Mouse (Mus musculus) cerebellum, postnatal 36 days (tissue): Measurements from ENCODE around the gene Maml1.

Experiments
- DNase-seq, 2 experiments: peaks; one replicate each; pipeline ENCODE4 v3.0.0; 2021 to 2022; ENCODE audit warnings: mixed read lengths in 2 of 2

The Maml1 gene

DNA sequence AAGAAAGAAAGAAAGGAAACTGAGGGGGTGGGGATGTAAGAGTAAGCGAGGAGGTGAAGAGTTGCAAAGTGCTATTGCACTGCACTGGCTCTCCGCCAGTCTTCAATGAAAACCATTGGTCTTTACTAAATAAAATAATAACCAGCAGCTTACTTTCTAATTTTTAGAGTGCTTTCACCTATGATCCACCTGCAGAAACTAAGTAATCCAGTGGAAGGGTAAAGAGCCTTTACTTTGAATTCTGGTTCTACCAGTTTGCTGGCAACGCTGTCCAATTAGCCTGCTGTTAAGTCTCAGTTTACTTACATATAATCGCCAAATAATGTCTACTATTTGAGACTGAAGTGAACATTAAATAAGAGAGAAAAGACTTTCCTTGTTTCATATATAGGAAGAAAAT is 13.1 kb downstream of the Maml1 start:
- no peak for DNase-seq

DNA sequence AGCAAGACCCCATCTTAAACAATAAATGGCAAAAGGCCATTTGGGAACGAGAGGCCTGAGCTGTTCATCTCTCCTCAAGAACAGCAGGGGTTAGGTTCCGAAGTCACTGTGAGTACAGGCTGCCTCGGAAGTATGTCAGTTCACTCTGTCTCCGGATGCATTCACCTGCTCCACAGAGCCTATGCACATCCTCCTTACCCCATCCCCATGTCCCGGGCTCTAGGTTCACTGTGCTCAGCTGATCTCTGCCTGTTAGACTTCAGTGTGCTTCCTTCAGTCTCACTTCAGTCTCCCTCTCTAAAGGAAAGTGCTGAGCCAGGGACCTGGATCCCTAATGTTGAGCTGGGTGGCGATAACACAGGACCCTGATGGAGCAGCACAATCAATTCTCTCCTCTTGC is 14.4 kb downstream of the Maml1 start:
- DNase-seq, result no peak

DNA sequence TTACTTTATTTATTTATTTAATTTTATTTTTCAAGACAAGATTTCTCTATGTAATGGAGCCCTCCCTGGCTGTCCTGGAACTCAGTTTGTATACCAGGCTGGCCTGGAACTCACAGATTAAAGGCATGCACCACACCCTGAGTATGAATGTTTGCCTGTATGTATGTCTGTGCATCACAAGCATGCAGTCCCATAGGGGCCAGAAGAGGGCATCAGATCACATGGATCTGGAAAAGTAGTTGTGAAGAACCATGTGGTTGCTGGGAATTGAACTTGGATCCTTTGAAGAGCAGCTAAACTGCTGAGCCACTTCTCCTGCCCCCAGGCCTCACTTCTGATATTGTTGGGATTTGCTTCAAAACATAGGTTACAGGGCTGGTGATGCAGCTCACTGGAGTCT is 15.1 kb downstream of the Maml1 start:
- no peak for DNase-seq

DNA sequence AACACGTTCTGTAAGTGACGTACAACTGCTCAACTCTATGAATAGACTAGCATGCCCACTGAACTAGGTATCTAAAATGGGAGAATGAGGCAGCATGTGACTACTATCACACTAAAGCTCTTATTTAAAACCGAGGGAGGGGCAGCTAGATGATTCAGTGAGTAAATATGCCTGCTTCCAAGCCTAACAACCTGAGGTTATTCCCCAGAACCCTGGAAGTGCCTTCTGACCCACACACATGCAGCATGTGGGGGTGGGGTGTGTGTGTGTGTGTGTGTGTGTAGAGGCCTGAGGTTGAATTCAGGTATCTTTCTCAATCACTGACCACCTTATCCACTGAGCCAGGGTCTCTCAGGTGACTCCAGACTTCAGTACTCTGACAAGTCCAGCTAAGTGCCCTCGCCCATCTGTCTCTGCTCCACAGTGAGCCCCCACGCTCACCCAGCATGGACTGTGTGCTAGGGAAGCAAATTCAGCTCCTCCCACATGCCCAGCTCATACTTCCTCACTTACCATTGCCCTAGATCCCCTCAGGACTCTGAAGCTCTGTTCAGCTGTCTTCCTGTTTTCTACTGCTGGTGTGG is 16.5 kb downstream of the Maml1 start:
- DNase-seq, result no peak

DNA sequence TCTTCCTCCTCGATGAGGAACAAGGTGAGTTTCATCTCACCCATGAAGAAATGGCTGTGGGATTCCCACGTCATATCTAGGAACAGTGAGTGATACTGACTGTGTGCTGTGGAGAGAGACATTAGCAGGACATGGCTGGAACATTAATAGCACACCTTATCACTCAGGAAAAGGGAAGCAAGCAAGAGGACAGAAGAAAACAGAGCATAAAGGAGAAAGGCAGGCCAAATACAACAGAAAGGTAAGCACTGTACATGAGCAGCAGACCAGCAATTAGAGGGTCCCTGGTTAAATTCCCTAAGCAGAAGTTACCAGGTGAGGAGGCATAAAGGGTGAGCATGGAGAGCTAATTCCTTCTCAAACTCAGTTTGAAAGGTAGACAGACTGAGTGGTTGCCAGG is 17.0 kb downstream of the Maml1 start:
- DNase-seq, result no peak

DNA sequence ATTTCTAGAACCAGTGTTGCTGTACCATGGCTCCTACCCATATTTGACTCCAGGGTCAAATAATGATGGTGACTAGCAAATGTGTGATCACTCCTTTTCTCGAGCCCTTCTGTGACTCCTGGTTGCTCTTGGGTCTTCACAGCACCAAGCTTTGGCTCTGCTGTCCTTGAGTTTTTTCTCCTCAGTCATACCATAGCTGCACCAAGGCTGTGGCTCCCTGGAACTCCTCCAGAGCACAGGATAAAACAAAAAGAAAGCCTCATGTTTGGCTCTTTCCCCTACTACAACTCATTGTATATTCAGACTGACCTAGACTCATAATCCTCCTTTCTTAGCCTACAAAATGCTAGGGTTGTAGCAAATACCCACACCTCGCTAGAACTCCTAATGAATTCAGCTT is 19.3 kb downstream of the Maml1 start:
- no peak for DNase-seq

DNA sequence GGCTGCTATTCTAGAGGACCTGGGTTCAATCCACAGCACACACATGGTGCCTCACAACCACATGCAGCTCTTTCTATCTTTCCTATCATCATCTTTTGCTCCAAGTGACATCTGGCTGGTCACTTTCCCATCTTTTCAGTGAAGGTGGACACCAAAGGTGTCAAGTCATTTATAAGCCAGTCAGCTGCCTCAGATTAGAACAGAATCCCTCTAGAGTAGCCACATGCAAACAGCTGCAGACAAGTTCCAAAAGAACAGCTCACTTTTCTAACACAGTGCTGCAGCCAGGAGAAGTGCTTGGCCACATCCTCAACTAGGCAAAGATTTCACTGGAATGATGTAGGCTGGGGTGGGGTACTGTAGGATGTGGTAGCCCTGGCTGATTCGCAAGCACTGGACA is 22.2 kb downstream of the Maml1 start:
- DNase-seq, result no peak

DNA sequence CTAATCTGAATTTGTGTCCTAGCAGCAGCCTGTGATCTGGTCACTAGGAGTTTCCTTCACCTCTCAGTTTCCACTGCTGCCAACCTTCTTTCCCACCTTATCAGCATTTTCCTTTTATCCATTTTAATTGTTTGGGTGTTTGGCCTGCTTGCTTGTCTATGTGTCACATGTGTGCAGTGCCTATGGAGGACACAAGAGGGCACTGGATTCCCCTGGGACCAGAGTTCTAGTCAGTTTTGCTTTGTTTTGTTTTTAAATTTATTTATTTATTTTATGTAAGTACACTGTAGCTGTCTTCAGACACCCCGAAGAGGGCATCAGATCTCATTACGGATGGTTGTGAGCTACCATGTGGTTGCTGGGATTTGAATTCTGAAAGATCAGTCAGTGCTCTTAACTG is 22.9 kb downstream of the Maml1 start:
- DNase-seq, result no peak

DNA sequence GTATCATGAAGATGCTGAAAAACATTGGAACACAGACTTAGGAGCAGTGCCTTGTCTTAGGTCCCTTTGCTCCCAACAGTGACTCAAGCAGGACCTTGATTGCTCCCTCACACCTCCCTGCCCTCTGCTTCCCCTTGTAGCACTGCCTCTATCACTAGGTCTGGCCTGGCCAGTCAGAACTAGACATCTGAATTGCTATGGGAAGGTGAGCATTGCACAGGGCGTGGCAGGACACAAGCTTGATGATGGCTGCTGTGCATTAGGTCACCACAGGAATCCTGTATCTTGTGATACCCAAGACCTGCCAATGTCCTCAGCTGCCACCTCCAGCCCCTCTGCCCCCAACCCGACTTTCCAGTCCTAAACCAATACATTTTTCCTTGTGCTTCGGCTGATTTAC is 25.1 kb downstream of the Maml1 start:
- DNase-seq, result no peak

DNA sequence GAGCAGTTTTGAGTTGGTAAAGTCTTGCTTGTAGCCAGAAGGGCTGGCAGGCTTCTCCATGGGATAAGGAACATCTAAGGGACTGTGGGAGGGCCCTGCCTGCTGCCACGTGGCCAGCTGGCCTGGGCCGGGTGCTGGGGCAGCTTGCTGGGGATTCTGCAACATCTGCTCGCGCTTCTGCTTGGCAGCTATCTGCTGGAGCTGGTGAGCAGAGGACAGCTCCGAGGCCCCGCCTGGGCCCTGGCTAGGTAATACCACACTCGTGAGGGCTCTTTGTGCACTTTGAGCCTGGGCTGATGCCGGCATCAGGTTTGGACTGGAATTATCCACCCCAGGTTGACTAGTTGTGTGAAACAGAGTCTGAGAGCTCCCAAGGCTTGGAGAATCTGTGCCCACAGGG is 26.2 kb downstream of the Maml1 start:
- no peak for DNase-seq

DNA sequence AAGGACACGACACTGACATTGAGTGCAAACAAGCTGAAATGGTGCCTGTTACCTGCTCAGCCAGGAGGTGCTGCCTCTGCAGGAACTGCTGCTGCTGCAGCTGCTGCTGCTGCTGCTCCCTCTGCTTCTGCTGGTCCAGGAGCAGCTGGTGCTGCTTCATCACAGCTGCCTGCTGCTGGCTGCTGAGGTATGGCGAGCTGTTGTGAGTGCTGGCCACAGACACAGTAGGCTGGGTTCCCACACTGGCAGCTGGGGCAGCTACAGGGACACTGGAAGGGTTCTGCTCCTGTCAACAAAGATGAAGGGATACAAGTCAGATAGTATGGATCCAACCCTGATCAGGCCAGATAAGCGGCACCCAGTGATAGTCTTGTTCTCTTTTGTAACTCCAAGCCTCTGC is 28.9 kb downstream of the Maml1 start:
- DNase-seq, result no peak

DNA sequence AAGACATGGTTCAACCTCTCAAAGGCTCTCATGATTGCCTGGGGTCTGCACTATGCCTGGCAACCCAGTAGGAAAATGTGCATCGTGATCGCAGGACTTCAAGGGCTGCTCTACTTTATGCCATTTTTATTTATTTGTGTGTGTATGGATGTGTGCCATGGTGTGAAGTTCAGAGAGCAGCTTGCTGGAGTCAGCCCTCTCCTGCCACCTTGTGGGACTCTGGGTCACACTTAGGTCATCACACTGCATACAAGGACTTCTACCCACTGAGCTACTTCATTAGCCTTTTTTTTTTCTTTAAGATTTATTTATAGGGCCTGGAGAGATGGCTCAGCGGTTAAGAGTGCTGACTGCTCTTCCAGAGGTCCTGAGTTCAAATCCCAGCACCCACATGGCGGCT is 30.1 kb downstream of the Maml1 start:
- peak in 1 of 2 experiments; percentile 37 for DNase-seq

DNA sequence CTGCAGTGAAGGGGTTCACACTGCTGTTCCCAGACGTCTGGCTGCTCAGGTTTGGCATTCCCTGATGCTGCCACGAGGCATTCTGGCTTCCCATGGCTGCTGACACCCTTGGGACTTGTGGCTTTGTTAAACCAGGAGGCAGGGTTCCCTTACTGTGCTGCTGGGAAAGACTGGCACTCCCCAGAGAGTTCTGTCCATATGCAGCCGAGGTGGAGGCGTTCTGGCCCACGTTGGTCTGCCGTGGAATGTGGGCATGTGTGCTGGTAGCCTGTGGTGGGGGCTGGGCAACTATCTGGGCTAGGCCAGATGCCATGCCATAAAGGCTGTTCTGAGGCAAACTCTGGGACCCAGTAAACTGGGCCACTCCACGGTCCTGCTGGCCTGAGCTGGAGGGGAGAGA is 33.8 kb downstream of the Maml1 start:
- no peak for DNase-seq

DNA sequence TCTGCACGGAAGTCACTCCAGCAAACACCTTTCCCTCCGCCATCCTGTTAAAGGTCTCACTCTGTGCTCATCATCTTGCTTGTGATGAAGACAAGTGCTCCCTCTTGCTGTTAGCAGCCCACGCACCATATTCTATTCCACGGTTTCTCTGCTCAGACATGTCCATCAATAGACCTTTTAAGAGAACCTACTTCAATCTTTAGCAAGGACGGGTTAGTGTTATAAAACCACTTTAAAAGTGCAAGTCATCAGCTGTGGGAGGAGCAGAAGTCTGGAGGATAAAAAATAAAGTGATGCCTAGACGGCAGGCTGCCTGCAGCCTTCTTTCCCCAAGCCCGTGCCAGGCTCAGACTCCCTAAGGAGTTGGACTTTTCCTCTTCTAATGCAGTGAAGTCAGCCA is 35.5 kb downstream of the Maml1 start:
- DNase-seq, result no peak

DNA sequence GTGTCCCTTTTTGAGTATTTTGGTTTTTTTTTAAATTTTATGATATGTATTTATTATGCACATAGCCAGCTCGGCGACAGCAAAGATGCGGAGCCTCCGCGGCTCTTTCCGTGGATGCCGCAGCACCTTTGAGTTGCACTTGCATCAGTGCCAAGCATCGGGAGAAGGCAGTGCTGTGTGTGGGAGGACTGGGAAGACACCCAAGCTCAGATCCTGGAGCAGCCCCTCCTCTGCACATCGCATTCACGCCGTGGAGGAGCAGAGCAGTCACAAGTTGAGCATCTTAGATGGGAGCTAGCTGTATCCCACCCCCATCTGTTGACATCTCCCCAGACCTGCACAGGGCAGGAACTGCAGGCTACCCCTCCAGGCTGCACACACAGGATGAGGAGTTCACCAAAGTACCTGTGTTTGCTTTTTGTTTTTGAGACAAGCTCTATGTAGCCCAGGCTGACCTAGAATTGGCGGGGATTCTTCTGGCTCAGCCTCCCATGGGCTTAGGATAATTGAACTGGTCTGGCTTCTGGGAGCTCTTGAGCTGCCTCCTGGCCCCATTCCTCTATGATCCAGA is 38.0 kb downstream of the Maml1 start:
- peak; percentile 50 to 57 for DNase-seq

DNA sequence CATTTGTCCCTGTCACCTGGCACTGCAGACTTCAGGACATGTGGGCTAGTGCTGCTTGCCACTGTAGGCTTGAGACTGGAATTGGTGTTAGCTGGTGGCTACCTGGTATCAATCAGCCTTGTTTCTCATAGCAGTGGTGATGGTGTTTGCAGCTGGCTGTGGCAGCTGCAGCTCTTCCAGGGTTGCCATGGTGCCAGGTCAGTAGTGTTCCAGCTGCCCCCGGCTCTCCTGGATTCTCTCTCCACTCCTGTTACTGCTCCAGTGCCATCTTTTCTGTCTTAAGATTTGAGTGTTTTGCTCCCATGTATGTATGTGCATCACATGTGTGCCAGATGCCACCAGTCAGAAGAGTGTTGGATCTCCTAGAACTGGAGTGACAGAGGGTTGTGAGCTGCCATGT is 38.7 kb downstream of the Maml1 start:
- no peak for DNase-seq

DNA sequence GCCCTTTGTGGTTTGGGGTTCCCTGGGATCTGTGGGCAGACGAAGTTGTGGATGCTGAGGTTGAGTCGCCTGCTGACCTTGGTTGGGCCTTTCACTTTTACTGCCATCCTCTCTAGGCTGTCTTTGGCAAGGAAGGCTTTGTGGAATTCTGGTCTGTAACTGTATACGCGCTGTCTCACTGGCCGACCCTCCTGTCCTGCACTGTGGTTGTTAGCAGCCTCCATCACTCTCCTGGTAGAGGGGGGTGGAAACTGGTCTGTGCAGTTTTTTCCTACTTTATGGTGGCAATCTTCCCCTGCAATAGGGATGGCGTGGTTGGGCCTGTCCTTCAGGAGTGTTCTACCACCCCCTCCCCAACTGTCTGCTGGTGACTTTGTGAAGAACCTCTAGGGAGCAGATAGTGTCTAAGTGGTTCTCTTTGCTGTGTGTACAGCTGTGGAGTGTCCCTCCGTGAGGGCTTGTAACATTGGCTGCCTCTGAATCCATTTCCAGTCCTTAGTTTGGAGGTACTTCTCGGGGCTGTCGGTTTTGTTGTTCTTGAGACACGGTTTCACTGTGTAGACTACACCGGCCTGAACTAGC is 39.3 kb downstream of the Maml1 start:
- no peak for DNase-seq

DNA sequence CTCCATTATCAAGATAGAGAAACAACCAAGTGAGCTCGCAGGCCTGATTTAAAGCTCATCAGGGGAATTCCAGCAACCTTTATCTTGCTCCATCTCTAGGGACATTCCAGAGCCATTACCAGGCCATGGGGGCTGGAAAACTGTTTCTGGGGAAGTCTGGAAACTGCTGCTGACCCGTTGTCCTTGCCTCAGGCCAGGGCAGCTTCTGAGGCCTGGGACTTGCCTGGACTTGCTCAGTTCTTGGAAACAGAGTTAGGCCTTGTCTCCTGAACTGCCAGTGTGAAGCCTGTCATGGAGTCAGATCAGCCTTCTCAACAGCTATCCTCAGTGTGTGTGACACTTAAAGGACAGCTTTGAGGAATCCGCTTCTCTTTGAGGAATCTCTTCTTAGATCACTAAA is 39.9 kb downstream of the Maml1 start:
- no peak for DNase-seq

DNA sequence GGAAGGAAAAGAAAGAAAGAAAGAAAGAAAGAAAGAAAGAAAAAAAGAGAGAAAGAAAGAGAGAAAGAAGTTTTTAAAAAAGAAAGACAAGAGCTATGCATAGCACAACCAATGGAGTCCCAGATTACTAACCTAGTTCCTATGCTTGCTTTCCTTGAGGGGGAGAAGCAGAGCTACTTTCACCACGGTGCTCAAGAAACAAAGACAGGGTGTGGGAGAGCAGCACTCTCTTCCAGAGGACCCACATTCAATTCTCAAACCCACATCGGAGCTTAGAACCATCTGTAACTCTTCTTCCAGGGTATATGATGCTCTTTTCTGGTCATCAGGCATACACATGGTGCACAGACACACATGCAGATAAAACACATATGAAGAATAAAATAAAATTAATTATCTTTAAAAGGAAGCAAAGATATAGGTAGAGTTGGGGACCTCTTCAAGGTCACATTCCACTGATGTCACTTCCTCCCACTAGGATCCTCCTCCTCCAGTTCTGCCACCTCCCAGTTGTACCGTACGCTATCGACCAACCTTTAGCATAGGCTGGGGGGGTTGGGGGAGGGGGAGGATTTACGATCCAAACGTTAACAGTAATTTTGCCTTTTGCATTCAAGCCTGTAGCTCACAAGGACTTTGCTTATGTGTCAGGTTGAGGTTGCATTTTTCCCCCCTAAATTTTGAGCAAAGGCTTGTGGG is 43.5 kb downstream of the Maml1 start:
- no peak for DNase-seq

DNA sequence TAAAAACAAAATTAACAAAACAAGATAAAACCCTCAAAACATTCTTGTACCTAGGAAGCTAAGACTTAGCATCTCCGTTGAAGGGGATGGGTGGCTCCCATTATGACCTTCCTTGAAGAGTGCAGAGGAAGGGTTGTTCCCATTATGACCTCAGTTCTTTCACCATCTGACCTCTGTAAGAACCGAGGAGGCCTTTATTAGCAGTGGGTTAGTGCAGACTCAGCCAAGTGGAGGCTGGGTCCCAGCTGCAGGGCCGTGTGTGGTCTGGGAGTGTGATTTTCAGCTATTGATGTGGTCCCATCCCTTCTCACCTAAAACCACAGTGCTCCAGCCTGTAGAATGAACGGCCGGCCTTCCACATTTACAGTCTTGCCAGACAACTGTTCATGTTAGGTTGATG is 46.8 kb downstream of the Maml1 start:
- DNase-seq, result no peak

DNA sequence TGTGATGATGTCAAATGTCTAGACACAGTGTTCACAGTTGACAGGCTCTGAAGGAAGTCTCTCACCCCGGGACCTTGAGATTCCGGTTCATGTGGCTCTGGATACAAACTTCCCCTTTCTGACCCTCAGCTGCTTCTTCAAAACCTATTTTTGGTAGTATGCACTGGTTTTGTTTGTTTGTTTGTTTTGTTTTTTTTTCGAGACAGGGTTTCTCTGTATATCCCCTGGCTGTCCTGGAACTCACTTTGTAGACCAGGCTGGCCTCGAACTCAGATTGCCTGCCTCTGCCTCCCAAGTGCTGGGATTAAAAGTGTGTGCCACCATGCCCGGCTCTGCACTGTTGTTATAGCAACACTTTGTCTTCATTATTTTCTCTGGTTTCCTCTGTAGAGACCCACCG is 48.2 kb downstream of the Maml1 start:
- DNase-seq, result no peak

DNA sequence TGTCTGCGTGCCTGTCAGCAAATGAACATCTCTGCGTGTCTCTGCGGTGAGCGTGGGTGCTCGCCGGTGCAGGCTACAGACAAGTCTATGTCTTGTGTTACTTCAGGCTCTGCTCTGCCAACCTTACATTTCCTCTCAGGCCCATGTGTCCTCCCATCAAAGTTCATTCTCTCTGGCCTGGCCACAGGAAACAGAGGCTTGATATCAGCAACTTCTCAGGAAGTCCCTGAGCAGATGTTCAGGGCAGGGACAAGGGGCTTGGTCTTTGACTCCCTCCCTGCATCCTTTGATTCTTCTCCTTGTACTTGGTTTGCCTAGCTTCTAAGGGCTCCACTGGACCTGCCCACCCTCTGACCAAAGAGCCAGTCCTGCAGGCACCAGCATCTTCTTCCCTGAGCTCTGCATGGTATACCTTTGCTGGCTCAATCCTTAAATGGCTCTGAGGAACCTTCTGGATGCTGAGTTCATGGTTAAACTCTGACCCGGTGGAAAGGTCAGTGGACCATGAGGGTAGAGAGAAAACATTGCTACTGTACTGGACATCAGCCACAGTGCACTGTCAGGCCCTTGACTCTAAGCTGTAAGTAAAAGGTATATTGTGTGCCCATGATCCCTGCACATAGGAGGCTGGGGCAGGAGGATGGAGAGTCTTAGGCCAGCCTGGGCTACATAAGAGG is 51.7 kb downstream of the Maml1 start:
- DNase-seq, result no peak

DNA sequence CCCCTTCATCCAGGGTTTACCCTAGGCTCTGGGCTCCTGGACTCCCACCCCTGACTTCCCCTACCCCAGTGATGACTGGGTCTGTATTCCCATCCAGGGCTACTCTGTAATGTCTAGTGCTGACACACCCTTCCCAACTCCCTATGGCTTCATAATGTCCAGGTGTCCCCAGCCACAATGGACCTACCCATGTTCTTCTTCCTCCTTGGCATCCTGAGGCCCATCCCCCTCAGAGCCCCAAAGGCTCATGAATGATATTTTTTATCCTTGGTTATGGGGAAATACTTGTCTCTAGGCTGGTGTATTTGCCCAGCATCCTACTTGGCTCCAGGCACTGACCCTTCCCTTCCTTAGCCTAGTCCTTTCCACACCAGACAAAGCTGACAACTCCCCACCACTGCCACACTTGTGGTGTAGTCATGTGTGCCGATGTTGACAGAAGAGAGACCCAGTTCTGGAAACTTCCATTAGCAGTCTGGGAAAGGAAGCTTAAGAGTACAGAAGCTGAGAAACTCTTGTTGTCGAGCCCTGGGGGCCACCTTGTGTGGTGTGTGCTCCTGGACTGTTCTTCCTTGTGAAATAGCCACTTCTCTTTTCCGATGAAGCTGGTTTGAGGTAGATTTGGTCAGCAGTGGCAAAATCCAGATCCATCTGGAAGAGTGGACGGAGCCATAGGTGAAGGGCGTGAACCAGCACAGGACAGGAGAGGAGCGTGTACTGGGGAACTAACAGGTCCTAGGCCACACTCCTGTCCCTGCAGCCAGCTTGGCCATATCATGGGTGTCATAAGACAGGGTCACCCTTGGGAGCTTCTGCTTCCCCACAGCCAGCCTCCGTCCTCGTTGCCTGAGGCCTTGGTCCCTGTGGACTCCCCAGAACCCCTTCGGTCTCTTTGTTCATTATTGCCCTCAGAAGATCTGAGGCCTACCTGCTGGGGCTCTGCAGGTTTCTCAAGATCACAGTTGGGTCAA is 53.0 kb downstream of the Maml1 start:
- DNase-seq, result no peak
